Mouse (Mus musculus) spleen, postnatal 14 days (tissue): ENCODE data around the gene Lmo2.
"Not testable (repeated sequence)": the region's sequence is repeated elsewhere in the genome, so short reads cannot be mapped to it uniquely, and the experiment has no call there.

Experiments used
- DNase-seq, 2 experiments: peaks; one replicate each; pipeline ENCODE4 v3.0.0; 2021 to 2022; ENCODE audit warnings: low spot score in 2 of 2

The Lmo2 gene

DNA sequence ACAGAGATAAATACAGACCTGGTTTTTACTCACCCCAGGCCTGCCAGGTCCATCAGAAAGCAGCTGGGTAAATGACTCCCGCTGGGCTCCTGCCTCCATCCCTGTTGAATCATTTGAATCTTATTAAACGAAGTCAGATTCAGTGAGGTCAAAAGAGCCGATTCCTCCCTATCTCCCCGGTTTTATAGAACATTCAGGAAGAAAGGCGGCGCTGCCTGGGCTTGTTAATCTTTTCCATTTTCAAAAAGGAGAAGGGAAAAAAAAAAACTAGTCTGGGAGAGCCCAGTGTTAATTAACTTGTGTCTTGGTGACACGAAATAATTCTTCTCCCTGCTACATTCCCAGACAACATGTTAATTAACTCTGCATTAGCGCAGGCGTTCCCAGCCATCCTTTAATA lies 19.9 kb downstream of the Lmo2 start:
- no peak for DNase-seq

- peak; percentile 58 to 81 for DNase-seq
Observed at GRCm38 (mm10) chr2:103982250-103982649, 24.5 kb downstream of the Lmo2 start.

GRCm38 (mm10) chr2:103983146-103983545 lies 25.4 kb downstream of the Lmo2 start:
- DNase-seq = no peak

GRCm38 (mm10) chr2:103987595-103987994 lies 29.8 kb downstream of the Lmo2 start:
- not testable (repeated sequence) for DNase-seq

- DNase-seq = no peak
Observed at GRCm38 (mm10) chr2:103989724-103990123, 31.9 kb downstream of the Lmo2 start.

DNA sequence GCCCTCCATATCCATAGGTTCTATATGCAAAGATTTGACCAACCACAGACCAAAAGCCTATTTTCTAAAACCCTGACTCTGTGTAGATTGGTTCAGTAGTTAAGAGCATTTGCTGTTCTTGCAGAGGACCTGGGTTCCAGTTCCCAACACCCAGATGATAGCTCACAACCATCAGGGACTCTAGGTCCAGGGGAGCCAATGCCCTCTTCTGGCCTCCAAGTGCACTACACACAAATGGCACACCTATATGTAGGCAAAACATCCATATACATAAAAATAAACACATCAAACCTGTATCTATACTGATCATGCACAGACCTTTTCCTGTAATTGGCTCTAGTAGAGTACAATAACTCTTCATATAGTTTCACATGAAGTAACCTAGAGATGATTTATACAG lies 33.5 kb downstream of the Lmo2 start:
- DNase-seq = no peak

DNA sequence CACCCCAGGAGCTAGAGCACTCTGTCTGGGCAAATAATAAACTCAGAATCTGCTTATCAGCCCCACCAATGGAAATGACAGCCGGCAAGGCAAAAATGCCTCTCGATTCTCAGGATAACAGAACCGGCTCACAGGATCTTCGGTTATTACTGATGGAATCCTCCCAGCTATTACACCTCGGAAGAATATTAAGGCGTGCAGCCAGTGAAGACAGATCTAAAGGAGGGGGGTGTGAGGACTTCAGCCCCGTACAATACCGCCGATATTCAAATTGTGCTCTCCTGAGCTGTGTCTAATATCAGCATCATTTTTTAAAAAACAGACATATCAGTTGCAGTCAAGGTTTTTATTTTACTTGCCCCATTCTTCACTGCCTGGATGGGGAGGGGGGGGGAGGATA lies 34.4 kb downstream of the Lmo2 start:
- DNase-seq = no peak

DNA sequence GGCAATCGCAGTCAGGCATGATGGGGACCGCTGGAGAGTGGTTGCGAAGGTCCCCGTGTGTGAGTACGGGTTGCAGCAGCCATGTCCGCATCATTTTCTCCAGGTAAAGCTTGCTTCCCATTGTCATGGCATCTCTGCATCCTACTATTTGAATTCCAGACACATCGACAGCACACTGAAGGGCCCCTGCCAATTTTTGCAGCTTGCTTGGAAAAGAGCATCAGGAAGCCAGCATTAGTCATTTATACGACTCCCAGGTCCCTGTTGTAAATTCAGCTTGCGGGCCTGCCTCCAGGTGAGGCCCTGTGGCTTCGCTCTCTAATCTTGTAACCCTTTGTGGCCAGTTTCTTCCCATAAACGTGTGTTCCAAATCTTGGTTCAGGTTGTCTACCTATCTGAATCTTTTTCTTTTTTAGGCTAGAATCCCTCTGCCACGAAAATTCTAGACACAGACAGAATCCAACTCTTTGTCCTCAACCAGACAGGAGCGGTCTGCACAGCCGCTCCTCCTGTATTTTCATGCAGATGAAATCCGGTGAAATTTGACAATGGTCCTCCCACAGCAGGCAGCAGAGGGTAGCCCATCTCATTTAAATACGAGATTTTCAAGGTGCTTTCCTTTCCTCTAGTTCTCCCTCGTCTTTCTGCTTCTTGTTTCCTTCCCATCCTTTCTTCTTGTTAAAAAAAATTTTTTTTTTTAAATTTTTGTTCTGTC lies 35.0 kb downstream of the Lmo2 start:
- DNase-seq = no peak

DNA sequence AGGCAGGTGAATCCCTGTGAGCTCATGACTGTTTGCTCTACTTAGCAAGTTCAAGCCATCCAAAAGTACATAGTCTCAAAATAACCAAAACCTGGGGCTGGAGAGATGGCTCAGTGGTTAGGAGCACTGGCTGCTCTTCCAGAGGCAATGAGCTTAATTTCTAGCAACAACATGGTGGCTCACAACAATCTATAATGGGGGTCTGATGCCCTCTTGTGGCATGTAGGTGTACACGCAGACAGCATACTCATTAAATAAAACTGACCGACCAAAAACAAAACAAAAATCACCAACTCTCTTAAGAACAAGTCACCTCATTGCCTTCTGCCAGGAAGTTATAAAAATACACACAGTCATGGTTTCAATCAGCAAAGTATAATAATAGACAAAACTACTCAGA lies 43.3 kb downstream of the Lmo2 start:
- peak in 1 of 2 experiments; percentile 20 for DNase-seq

DNA sequence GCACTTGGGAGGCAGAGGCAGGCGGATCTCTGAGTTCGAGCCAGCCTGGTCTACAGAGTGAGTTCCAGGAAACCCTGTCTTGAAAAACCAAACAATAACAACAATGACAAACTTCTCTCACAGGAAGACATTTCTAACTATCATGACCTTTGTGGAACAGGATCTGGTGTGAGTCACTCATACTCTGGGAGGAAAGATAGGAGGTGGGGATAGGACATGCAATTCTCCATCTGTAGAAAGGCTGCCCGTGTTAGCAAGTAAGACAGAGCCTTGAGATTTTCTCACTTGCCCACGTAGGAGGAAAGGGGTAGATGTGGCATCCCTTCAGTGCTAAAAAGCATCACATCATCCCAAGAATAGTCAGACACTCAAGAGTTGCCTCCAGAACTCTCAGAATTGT lies 44.1 kb downstream of the Lmo2 start:
- DNase-seq = no peak

DNA sequence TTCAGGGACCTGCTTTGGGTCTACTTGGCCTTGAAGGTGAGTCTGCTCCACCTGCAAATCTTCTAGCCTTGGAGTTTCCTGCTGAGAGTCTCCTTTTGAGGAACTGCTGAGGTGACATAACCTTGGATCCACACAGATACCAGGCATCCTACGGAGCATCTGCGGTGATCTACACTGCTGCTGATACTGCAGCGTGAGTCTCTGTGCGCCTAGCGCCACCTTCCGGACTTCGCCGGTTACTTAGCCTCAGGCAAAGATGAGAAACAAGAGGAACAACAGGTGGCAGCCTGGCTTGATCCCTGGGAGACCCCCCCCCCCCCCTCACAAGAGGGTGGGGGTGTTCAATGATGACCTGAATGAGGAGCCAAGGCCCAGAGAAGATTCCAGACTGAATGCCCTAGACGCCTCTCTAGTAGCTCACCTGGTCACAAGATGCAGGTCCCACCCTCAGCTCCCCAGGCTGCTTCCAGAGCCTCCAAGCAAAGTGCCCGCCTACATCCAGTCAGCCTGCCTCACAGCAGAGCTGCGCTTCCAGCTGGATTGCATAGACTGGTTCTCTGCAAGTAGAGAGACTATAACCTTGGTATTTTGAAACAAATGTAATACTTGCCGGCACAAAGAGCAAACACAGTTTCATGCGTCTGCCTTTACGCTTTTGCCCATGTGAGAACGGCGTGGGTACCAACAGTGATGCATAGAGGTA lies 45.1 kb downstream of the Lmo2 start:
- peak; percentile 34 to 59 for DNase-seq

GRCm38 (mm10) chr2:104007793-104008519 lies 50.2 kb downstream of the Lmo2 start:
- no peak for DNase-seq

GRCm38 (mm10) chr2:104008853-104009252 lies 51.1 kb downstream of the Lmo2 start:
- not testable (repeated sequence) for DNase-seq

DNA sequence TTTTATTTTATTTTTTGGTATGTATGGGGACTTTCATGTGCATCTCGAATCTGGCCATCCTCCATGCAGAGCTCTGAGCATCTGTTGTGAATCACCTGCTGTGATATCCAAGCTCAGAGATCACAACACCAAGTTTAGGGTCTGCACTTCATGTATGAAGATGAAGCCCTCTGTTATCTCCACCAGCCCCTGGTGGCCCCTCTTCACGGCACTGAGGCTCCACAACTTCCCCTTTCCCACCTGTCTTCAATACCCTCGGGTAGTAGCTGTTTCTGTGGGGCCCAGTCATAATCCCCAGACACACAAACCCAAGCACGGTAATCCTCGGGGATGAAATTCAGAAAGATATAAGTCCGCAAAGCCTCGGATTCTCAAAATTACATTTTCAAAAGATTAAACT lies 65.3 kb downstream of the Lmo2 start:
- no peak for DNase-seq

DNA sequence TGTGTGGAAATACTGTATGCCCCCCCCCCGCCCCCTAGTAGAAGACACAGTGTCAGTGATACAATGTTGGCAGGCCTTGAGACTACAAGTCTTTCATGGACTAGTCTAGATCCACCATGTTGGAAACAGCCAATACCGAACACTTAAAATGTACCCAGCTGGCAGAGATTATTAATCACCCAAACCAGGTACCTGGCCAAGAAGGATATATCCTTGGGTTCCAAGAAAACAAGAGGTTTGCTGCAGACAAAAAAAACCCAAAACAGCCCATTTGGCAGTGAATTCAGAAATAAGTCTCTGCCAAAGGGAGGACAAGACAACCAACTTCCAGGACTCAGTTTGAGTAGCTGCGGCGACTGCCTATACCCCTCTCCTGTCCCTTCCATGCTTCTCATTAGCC lies 66.9 kb downstream of the Lmo2 start:
- DNase-seq = no peak

GRCm38 (mm10) chr2:104027458-104028138 lies 69.8 kb downstream of the Lmo2 start, which contains the start of gene Fbxo3:
TSS of gene Fbxo3 (plus strand) at chr2:104027721.
- DNase-seq = peak; percentile 80 to 84

GRCm38 (mm10) chr2:104028139-104028723 lies 70.4 kb downstream of the Lmo2 start, which contains the start of gene 4931422A03Rik:
TSS of gene 4931422A03Rik (minus strand) at chr2:104028361.
- DNase-seq = peak in 1 of 2 experiments; percentile 12

DNA sequence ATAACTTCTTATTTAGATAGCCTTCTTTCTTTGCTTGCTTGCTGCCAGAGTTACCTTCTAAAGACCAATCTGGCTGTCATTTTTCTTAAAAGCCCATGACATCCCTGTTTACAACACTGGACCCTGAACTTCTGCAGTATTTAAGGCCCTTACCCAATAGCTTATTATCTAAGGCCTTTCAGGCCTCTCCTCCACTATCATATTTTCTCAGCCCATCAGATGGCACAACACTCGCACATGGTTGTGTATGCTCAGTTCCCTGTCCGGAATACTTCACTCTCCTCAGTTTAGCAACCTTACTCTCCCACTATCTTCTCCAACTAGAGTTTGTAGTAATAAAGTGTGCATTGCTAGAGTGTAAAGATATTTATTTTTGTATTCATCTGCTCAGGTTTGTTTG lies 71.3 kb downstream of the Lmo2 start:
- no peak for DNase-seq

DNA sequence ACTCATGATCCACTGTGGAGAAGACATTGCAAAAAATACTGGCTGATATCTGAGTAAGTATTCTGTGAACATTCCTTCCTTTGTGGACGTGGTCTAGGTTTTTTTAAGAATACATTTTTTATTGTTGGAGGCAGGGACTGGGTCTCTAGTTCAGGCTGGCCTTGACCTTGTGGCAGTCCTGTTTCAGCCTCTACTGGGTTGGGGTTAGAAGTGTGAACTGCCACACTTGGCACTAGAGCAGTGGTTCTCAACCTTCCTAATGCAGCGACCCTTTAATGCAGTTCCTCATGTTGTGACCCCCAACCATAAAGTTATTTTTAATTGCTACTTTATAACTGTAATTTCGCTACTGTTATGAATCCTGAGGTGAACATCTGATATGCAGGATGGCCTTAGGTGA lies 72.6 kb downstream of the Lmo2 start:
- DNase-seq = no peak
